Mouse (Mus musculus) liver, adult 2 months (tissue): ENCODE results near the gene Ccdc194. TPM values are rescaled to one million over a fixed set of nuclear protein-coding genes. Genes with fewer than 3 reads are reported as not detected.

Source experiments
- DNase-seq: peaks from one replicate; pipeline ENCODE4 v3.0.0-alpha.2; 2011; ENCODE audit warnings: low read depth, low spot score; ENCODE audit errors: extremely low read depth
- H3K27ac ChIP-seq: fragments of 200-500 bp; replicated peaks from 2 replicates; pipeline ENCODE4 v1.5.1; 2012; ENCODE audit warnings: low read depth, mild to moderate bottlenecking, control low read depth, inconsistent platforms, low read length; ENCODE audit not compliant: insufficient read depth
- H3K27me3 ChIP-seq: fragments of 200-500 bp; 2 replicates; pipeline ENCODE4 v1.6.1; 2012; ENCODE audit warnings: mild to moderate bottlenecking, moderate library complexity, low read length, inconsistent platforms; ENCODE audit not compliant: control insufficient read depth, insufficient read depth
- H3K36me3 ChIP-seq: fragments of 200-500 bp; 2 replicates; pipeline ENCODE4 v1.6.1; 2012; ENCODE audit warnings: low read length, inconsistent platforms; ENCODE audit not compliant: control insufficient read depth, insufficient read depth
- H3K4me1 ChIP-seq: fragments of 200-500 bp; 2 replicates; pipeline ENCODE4 v1.6.1; 2011; ENCODE audit warnings: low read length; ENCODE audit not compliant: control insufficient read depth, insufficient read depth
- H3K4me3 ChIP-seq: fragments of 200-500 bp; 2 replicates; pipeline ENCODE4 v1.5.1; 2011; ENCODE audit warnings: low read depth, mild to moderate bottlenecking, control low read depth, low read length, moderate library complexity; ENCODE audit not compliant: insufficient read depth
- H3K79me2 ChIP-seq: fragments of 200-500 bp; 2 replicates; pipeline ENCODE4 v1.6.1; 2012; ENCODE audit warnings: inconsistent platforms, mild to moderate bottlenecking, low read length, moderate library complexity; ENCODE audit not compliant: control insufficient read depth, insufficient read depth
- H3K9ac ChIP-seq: fragments of 200-500 bp; 2 replicates; pipeline ENCODE4 v1.6.1; 2012; ENCODE audit warnings: low read depth, mild to moderate bottlenecking, control low read depth, inconsistent platforms, low read length
- CTCF ChIP-seq: fragments of 200-500 bp; IDR thresholded peaks from 2 replicates; pipeline ENCODE4 v1.5.1; 2011; ENCODE audit warnings: low read depth, low read length, control low read depth
- POLR2A ChIP-seq: fragments of 200-500 bp; IDR thresholded peaks from 2 replicates; pipeline ENCODE4 v1.6.1; 2011; ENCODE audit warnings: low read length, control low read depth; ENCODE audit not compliant: insufficient read depth; ENCODE audit errors: extremely low read depth
- WGBS: fragments of 180-500 bp; shearing (Covaris S2); methylation state at CpG from one replicate; pipeline ENCODE4 v1.1.7; 2018; 5-methylcytosine and 5-hydroxymethylcytosine counted together
- polyA plus RNA-seq: library from polyadenylated mRNA; depleted of rRNA; stranded (reverse); fragments of >200 nt; gene quantifications from 2 replicates; pipeline ENCODE4 v1.2.3, GENCODE M21; 2012
- total RNA-seq: library from RNA; depleted of rRNA; stranded (reverse); fragments of >200 nt; gene quantifications from 2 replicates; pipeline ENCODE4 v1.2.3, GENCODE M21; 2014

The Ccdc194 gene
- total and polyA plus RNA-seq, 2 experiments: not detected

GRCm38 (mm10) chr8:71558958-71559690, 33.6 kb upstream of the Ccdc194 start:
- WGBS: 7% methylated on average over 24 of the region's 24 CpGs
- H3K27ac ChIP-seq: no peak overlapping the region
- H3K4me1 ChIP-seq: peaks cover 8% of the 10 kb centered on the region; the same call in 1 of the 2 replicates
- peak; percentile 67 for DNase-seq
- peak overlapping the region; percentile 71 for H3K4me3 ChIP-seq
- H3K27me3 ChIP-seq: peaks cover 13% of the 10 kb centered on the region
- TF ChIP-seq CTCF: no peak
- no peak for TF ChIP-seq POLR2A
- H3K36me3 ChIP-seq: no peaks in the 10 kb centered on the region
- H3K79me2 ChIP-seq: no peaks in the 10 kb centered on the region
- no peak overlapping the region for H3K9ac ChIP-seq

- no peak for DNase-seq
- no peaks in the 10 kb centered on the region for H3K36me3 ChIP-seq
- TF ChIP-seq CTCF: no peak
- no peak for TF ChIP-seq POLR2A
- H3K27me3 ChIP-seq: peaks cover 13% of the 10 kb centered on the region
- H3K79me2 ChIP-seq: no peaks in the 10 kb centered on the region
- H3K4me1 ChIP-seq: peaks cover 8% of the 10 kb centered on the region; the same call in 1 of the 2 replicates
- WGBS: 7% methylated on average over 70 of the region's 70 CpGs
- peak within 1 kb of the TSS; percentile 71 for H3K4me3 ChIP-seq
- no peak within 1 kb of the TSS for H3K27ac ChIP-seq
- peak within 1 kb of the TSS; percentile 59 for H3K9ac ChIP-seq
These were observed 32.8 kb upstream of the Ccdc194 start, which contains the start of gene Tmem221 for GRCm38 (mm10) chr8:71558071-71558957. Tmem221 (minus strand) TSS chr8:71558871.

GRCm38 (mm10) chr8:71554644-71555043, 29.1 kb upstream of the Ccdc194 start:
- Histone ChIP-seq H3K36me3 (no peaks in the 10 kb centered on the region), H3K27ac (no peak overlapping the region), H3K9ac (no peak overlapping the region), H3K4me1 (peaks cover 8% of the 10 kb centered on the region; the same call in 1 of the 2 replicates), H3K4me3 (no peak overlapping the region), H3K27me3 (peaks cover 8% of the 10 kb centered on the region), H3K79me2 (no peaks in the 10 kb centered on the region)
- no peak for DNase-seq
- WGBS: 78% methylated on average over 2 of the region's 2 CpGs
- TF ChIP-seq POLR2A: no peak
- TF ChIP-seq CTCF: no peak

- no peak for DNase-seq
- no peak overlapping the region for H3K9ac ChIP-seq
- no peaks in the 10 kb centered on the region for H3K36me3 ChIP-seq
- H3K27ac ChIP-seq: no peak overlapping the region
- TF ChIP-seq POLR2A (no peak), CTCF (no peak)
- WGBS: 76% methylated on average over 6 of the region's 6 CpGs
- H3K4me3 ChIP-seq: no peak overlapping the region
- no peaks in the 10 kb centered on the region for H3K79me2 ChIP-seq
- H3K4me1 ChIP-seq: peaks cover 5% of the 10 kb centered on the region; the same call in 1 of the 2 replicates
- peaks cover 6% of the 10 kb centered on the region for H3K27me3 ChIP-seq
These were observed 28.5 kb upstream of the Ccdc194 start for GRCm38 (mm10) chr8:71554001-71554400.

GRCm38 (mm10) chr8:71552770-71553169, 27.3 kb upstream of the Ccdc194 start:
- H3K4me3 ChIP-seq: no peak overlapping the region
- TF ChIP-seq CTCF (no peak), POLR2A (no peak)
- H3K27me3 ChIP-seq: no peaks in the 10 kb centered on the region
- H3K36me3 ChIP-seq: no peaks in the 10 kb centered on the region; the same call in 1 of the 2 replicates
- no peak overlapping the region for H3K27ac ChIP-seq
- WGBS: 70% methylated on average over 6 of the region's 6 CpGs
- DNase-seq: no peak
- no peaks in the 10 kb centered on the region for H3K79me2 ChIP-seq
- no peaks in the 10 kb centered on the region for H3K4me1 ChIP-seq
- H3K9ac ChIP-seq: no peak overlapping the region
